Mouse (Mus musculus) subcutaneous adipose tissue, adult 2 months (tissue): Measurements from ENCODE around the gene Taz. TPM values are rescaled to one million over a fixed set of nuclear protein-coding genes. Genes with fewer than 3 reads are reported as not detected.

Source experiments
- polyA plus RNA-seq: library from polyadenylated mRNA; depleted of rRNA; stranded (reverse); fragments of >200 nt; gene quantifications from 2 replicates; pipeline ENCODE4 v1.2.3, GENCODE M21; 2012; ENCODE audit warnings: low replicate concordance; rRNA removed

Taz gene
- polyA plus RNA-seq = 99.6 and 120 TPM in 2 replicates

DNA sequence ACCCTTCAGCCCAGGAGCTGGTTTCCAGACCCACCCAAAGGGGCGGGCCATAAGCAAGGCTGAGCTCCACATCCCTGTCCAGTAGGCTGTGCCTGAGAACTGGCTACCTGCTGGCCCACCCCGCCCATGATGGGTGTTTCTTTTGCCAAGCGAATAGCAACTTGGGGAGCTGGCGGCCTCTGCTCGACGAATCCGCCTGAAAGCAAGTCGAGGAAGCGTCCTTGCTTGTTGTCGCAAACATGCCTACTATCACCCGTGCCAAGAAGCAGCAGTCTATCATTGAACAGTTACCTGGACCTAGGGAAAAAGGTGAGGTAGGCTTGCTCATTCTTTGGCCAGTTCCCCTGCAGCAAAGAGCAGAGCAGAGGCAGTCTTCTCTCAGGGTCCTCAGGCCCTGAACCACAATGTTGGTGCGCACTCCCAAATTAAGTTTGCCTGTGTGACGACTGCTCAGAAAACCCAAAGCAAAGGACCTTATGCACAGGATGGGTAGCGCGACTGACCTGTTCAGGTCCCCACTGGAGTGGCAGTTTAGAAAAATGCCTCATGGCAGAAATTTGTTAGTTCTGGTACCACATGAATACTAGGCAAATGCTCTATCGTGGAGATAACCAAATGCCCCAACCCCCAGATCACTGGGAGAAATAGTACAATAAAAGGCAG lies at the start of gene Taz, which contains the start of gene Dnase1l1:
TSS of gene Taz (plus strand) at position 181 of the 663 bp plus-strand sequence.
TSS of gene Dnase1l1 (minus strand) at position 606 of the 663 bp plus-strand sequence.

DNA sequence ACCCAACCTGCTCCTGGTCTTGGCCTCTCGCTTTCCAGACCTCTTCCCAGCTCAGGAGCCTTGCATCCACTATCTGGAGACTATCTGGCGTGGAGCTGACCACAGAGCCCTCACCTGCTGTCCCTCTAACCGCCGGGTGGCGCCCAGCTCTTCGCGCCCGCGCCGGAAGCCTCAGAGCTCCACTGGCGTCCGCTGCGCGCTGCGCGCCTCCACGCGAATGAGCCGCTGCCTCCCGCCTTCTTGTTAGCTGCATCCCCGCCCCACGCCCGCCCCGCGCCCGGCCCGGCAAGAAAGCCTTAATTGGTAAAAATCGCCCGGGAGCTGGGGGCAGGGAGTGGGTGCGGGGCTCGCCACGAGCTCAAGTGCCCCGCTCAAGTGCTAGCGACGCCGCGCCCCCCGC lies 32.1 kb upstream of the Taz start, which contains the start of gene Flna:
TSS of gene Flna (minus strand) at position 206 of the 400 bp plus-strand sequence.

DNA sequence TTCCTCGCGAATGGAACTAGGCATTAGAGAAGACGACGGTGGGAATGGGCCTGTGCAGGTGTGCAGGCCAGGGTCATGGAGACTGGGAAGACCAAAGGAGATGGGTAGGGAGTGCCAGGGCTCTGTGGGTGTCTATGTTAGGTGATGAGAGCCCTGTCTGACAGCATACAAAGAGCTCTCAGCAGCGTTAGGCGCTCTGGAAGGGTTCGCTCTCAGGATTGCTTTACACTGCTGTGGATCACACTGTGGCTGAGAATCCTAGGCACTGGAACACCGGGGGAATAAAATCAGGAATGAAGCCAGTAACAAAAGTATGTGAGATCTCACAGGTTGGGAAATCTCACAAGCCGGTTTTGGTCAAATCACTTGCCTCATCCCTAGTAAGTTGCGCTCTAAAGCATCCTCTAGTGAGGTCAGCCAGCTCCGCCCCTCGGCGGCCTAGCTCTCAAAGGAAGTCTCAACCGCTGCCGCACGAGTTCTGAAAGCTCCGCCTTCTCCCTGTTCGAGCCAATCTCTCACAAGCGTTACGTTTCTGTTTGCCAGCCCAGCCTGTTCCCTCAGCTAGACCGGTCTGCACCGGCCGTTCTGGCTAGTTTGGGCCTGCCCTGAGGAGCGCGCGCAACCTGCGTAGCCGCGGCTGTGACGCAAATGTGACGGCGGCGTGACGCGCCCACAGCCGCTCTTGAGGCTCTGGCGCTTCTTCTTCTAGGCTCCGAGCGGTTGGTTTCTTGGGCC lies 27.4 kb upstream of the Taz start, which contains the start of gene Emd:
TSS of gene Emd (plus strand) at position 535 of the 735 bp plus-strand sequence.

DNA sequence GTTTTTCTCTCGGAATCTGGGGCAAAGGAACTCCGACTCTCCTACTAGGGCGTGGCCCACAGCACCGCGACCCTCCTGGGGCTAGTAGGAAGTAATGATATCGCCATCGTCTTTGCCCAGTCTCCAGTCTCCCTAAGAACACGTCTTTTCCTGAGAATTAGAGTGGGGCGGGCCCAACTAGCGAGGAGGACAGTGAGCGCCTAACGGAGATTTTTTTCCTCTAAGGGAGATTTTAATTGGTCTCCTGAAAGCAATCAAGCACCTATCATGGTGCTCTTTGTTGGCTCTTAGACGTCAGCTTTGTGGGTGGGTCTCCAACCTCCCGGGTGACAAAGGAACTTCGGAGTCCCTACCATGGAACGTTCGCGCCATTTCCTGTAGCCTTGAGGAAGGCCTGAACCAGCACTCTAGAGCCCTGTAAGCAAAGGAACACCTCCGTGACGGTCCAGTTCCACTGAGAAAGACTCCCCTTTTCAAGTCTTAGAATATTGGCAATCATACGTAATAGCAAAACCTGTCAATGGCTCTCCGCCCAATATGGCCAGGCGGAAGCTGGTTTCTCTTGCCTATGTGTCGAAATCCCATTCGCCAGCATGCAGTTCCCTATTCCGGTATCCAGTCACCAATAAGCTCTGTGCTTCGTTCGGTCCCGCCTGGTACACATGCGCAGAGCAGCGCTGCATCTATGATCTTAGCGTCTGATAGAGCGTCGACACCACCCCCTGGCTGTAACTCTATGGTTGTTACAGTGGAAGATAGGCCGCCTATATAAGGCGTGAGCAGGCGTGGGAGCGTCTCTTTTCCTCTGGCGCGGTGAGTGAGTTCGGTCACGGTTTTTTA lies 11.4 kb upstream of the Taz start, which contains the start of gene Rpl10:
TSS of gene Rpl10 (plus strand) at position 751 of the 840 bp plus-strand sequence.

DNA sequence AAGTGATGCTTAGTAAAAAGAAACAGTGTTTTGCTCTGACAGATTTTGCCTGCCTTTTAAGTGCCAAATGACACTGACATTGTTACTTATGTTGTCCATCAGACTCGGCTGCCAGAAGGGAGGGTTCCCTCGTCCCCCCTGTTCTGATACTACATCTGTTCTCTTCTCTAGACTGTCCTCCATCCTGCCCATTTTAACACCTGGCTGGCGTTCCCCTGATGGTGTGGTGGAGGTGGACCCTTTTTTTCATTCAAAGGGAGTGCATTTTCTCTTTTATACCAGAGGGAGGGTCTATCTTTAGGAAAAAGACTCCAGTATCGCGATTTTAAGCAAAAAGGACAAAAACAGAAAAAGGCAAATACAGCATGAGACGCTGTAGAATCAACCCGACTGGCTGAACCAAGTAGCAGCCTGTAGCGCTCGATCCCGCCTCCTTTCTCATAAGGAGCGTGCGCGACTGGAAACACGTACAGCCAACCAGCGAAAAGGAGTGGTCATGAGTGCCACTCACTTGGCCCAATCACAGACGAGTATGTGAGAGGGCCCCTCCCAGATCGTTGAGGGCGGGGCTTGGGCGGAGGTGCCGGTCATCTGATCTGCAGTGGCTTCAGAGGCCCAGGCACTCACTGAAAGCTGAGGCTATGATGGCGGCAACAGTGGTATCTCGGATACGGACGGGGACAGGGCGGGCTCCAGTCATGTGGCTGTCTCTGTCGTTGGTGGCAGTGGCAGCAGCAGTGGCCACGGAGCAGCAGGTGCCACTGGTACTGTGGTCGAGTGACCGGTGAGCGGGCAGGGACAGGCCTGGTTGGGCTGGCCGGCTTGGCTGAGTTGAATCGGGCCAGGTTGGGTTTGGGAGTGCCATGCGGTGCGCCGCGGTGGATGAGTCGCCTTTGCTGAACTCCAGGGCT lies 15.1 kb downstream of the Taz start, which contains the start of gene Atp6ap1:
TSS of gene Atp6ap1 (plus strand) at position 560 of the 911 bp plus-strand sequence.

DNA sequence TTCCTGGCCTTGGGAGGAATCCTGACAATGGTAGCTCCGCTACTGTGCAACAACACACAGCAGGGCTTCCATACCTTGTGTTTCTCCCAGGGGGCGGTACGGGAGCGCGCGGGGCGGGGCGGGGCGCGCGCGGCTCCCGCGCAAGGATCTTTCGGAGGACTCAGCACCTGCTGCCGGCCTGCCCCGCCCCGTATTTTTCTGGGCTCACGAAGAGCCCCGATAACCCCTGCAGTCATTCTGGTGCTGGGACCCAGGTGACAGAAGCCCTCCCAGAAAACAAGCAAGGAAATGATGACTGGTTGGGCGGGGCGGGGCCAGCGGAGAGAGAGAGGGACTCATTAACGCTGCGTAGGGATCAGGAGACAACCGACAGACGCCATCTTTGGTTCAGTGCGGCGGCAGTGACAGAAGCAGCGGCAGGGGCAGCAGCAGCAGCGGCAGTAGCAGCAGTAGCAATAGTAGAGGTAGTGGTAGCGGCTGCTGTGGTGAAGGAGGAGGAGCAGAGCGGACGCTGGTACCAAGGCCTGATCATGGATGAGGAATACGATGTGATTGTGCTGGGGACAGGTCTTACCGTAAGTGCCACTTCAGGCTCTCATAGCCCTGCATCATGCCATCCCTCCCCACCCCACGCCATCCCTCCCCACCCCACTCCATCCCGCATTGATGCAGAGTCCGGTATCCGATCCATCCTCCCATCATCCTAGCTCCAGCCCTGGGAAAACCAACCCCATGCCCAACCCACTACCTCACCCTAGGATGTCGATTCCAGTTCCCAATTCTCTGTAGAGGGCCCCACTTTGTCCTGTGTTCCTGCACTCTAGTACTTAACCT lies 23.4 kb downstream of the Taz start, which contains the start of gene Gdi1:
TSS of gene Gdi1 (plus strand) at position 132 of the 834 bp plus-strand sequence.

DNA sequence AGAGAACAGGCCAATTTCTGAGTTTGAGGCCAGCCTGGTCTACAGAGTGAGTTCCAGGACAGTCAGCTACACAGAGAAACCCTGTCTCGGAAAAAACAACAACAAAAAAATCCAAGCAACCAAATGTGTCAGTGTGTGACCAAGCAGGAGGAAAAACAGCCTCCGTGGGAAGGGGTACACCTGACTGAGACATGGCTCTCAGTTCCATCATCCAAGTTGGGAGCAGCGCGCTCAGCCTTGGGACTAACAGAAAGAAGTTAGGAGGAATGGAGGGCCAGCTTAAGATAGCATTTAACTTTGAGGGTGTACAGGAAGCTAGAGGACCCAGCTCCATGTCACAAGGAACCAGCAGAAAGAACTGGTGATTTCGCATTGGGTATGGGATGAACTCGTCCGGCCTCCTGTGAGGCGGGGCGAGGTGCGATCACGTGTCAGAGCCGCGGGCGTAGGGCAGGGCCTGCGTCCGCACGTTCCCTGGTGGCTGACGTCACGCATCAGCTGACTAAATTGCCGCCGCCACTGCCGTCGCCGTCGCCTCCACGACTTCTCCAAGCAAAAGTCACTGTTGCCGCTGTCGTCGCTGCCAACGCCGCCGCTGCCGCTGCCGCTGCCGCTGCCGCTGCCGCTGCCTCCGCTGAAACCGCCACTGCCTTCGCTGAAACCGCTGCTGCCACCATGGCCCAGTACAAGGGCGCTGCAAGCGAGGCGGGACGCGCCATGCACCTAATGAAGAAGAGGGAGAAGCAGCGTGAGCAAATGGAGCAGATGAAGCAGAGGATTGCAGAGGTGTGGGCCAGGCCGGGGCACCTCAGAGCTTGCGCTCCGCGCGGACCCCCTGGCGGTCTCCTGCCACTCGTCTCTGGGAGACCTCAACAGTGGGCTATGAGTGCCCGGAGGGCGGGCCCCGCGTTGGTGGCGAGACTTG lies 31.1 kb downstream of the Taz start, which contains the start of gene Fam50a:
TSS of gene Fam50a (plus strand) at position 494 of the 925 bp plus-strand sequence.

DNA sequence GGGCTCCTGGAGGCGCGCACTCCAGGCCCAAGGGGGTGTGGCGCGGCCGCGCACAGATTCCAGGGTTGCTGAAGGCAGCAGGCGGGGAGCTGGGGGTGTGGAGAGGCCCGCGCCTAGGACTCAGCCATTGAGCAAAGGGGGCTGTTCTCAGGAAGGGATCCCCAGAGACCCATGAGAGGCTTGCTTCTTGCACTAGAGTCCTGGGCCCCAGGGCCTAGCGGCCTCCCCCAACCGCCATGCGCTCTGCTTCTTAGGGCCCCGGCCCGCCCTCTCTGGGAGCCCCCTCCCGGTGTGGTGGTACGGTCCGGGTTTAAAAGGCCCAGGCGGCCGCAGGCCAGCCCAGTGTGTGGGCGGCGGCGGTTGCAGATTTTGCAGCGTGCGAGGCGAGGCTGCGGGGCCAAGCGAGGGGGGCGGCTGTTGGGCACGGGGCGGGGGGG lies 47.0 kb downstream of the Taz start, which contains the start of gene Plxna3:
TSS of gene Plxna3 (plus strand) at position 342 of the 437 bp plus-strand sequence.

Other genes with a start within 250 kb of the Taz start
- not detected in 2 replicates for gene Opn1mw, start 154.4 kb upstream of the Taz start, polyA plus RNA-seq
- gene Mecp2, start 146.5 kb upstream of the Taz start, polyA plus RNA-seq = 4.6 and 11.3 TPM in 2 replicates
- gene Tex28, start 114.1 kb upstream of the Taz start, polyA plus RNA-seq = not detected in 2 replicates
- 0.04 TPM in 1 of 2 replicates, not detected in the other for gene Tktl1, start 104.7 kb upstream of the Taz start, polyA plus RNA-seq
- gene Flna, start 32.1 kb upstream of the Taz start, polyA plus RNA-seq = 658 and 2,331 TPM in 2 replicates
- 47.9 and 80.7 TPM in 2 replicates for gene Emd, start 27.2 kb upstream of the Taz start, polyA plus RNA-seq
- gene Rpl10, start 11.1 kb upstream of the Taz start, polyA plus RNA-seq = 1,145 and 2,013 TPM in 2 replicates
- 26.7 and 40.0 TPM in 2 replicates for gene Dnase1l1, start 425 bp downstream of the Taz start, polyA plus RNA-seq
- gene Atp6ap1, start 15.2 kb downstream of the Taz start, polyA plus RNA-seq = 337 and 396 TPM in 2 replicates
- 291 and 322 TPM in 2 replicates for gene Gdi1, start 23.1 kb downstream of the Taz start, polyA plus RNA-seq
- gene Fam50a, start 31.1 kb downstream of the Taz start, polyA plus RNA-seq = 15.7 and 15.8 TPM in 2 replicates
- 14.5 and 58.4 TPM in 2 replicates for gene Plxna3, start 47.2 kb downstream of the Taz start, polyA plus RNA-seq
- 101 and 103 TPM in 2 replicates for gene Lage3, start 71.7 kb downstream of the Taz start, polyA plus RNA-seq
- 49.5 and 56.3 TPM in 2 replicates for gene Ubl4a, start 91.3 kb downstream of the Taz start, polyA plus RNA-seq
- gene Slc10a3, start 91.4 kb downstream of the Taz start, polyA plus RNA-seq = 25.2 and 30.4 TPM in 2 replicates
- gene Fam3a, start 111.4 kb downstream of the Taz start, polyA plus RNA-seq = 50.5 and 59.2 TPM in 2 replicates
- 18.2 and 22.3 TPM in 2 replicates for gene Ikbkg, start 111.4 kb downstream of the Taz start, polyA plus RNA-seq
- 199 and 317 TPM in 2 replicates for gene G6pdx, start 147.3 kb downstream of the Taz start, polyA plus RNA-seq
- gene Gm6880, start 199.5 kb downstream of the Taz start, polyA plus RNA-seq = not detected in 2 replicates